Mouse (Mus musculus) myocyte (in vitro differentiated cells): ENCODE results near the gene Gramd2. TPM values are rescaled to one million over a fixed set of nuclear protein-coding genes. Genes with fewer than 3 reads are reported as not detected.

Experiments
- H3K27me3 ChIP-seq: one replicate; pipeline ENCODE4 v1.6.1; 2011; ENCODE audit not compliant: control insufficient read depth, insufficient read depth, insufficient read length
- H3K36me3 ChIP-seq: one replicate; pipeline ENCODE4 v1.6.1; 2011; ENCODE audit not compliant: control insufficient read depth, insufficient read depth
- H3K4me2 ChIP-seq: one replicate; pipeline ENCODE4 v1.6.1; 2011; ENCODE audit warnings: low read depth, control low read depth
- H3K4me3 ChIP-seq: one replicate; pipeline ENCODE4 v1.5.1; 2011; ENCODE audit warnings: mild to moderate bottlenecking, control low read depth, moderate library complexity
- H3K79me2 ChIP-seq: one replicate; pipeline ENCODE4 v1.6.1; 2011; ENCODE audit not compliant: control insufficient read depth, insufficient read depth
- H3ac ChIP-seq: one replicate; pipeline ENCODE4 v1.6.1; 2011; ENCODE audit not compliant: control insufficient read depth, insufficient read length
- CEBPB ChIP-seq: IDR thresholded peaks from 2 replicates; pipeline ENCODE4 v1.6.1; 2011; ENCODE audit warnings: mild to moderate bottlenecking, moderate library complexity; ENCODE audit not compliant: poor library complexity, insufficient read depth, severe bottlenecking
- E2F4 ChIP-seq: IDR thresholded peaks from one replicate; pipeline ENCODE4 v1.6.1; 2011; ENCODE audit warnings: mild to moderate bottlenecking, control low read depth, moderate library complexity; ENCODE audit not compliant: insufficient read depth
- MAX ChIP-seq: IDR thresholded peaks from one replicate; pipeline ENCODE4 v1.6.1; 2011; ENCODE audit warnings: low read depth, mild to moderate bottlenecking, control low read depth
- MYOD1 ChIP-seq, 3 experiments: IDR thresholded peaks; one replicate each; pipeline ENCODE4 v1.6.1; 2011; ENCODE audit warnings: control low read depth in 2 of 3, low read depth in 2 of 3, mild to moderate bottlenecking in 2 of 3, moderate library complexity in 1 of 3; ENCODE audit not compliant: insufficient read length in 2 of 3, control insufficient read depth in 1 of 3
- MYOG ChIP-seq, 3 experiments: IDR thresholded peaks; one replicate each; pipeline ENCODE4 v1.6.1; 2011; ENCODE audit warnings: control low read depth in 2 of 3, low read depth in 2 of 3, mild to moderate bottlenecking in 2 of 3; ENCODE audit not compliant: insufficient read length in 2 of 3, control insufficient read depth in 1 of 3, insufficient read depth in 1 of 3
- POLR2A ChIP-seq: IDR thresholded peaks from one replicate; pipeline ENCODE4 v1.6.1; 2011; ENCODE audit warnings: low read depth, mild to moderate bottlenecking, control low read depth, moderate library complexity; ENCODE audit not compliant: insufficient read length
- POLR2AphosphoS2 ChIP-seq: IDR thresholded peaks from one replicate; pipeline ENCODE4 v1.6.1; 2011; ENCODE audit warnings: low read depth, control low read depth; ENCODE audit not compliant: insufficient read length
- REST ChIP-seq: IDR thresholded peaks from one replicate; pipeline ENCODE4 v1.6.1; 2011; ENCODE audit warnings: mild to moderate bottlenecking, control low read depth, moderate library complexity; ENCODE audit not compliant: insufficient read depth, insufficient read length
- SRF ChIP-seq: IDR thresholded peaks from one replicate; pipeline ENCODE4 v1.6.1; 2011; ENCODE audit warnings: low read depth; ENCODE audit not compliant: control insufficient read depth, insufficient read length
- TCF12 ChIP-seq: IDR thresholded peaks from one replicate; pipeline ENCODE4 v1.6.1; 2011; ENCODE audit warnings: mild to moderate bottlenecking, control low read depth; ENCODE audit not compliant: poor library complexity, insufficient read depth, severe bottlenecking
- TCF3 ChIP-seq: IDR thresholded peaks from one replicate; pipeline ENCODE4 v1.6.1; 2011; ENCODE audit warnings: low read depth, control low read depth; ENCODE audit not compliant: insufficient read length
- USF1 ChIP-seq: IDR thresholded peaks from one replicate; pipeline ENCODE4 v1.6.1; 2011; ENCODE audit warnings: low read depth, mild to moderate bottlenecking, control low read depth, moderate library complexity
- polyA plus RNA-seq: library from polyadenylated mRNA; unstranded; fragments of >200 nt; fragmentation: generic; extraction: Trizol; gene quantifications from one replicate; pipeline ENCODE4 v1.2.1, GENCODE M21; 2012; ENCODE audit warnings: missing spikeins

Gramd2 gene
- polyA plus RNA-seq, 1 experiment, result 1.5 TPM

DNA sequence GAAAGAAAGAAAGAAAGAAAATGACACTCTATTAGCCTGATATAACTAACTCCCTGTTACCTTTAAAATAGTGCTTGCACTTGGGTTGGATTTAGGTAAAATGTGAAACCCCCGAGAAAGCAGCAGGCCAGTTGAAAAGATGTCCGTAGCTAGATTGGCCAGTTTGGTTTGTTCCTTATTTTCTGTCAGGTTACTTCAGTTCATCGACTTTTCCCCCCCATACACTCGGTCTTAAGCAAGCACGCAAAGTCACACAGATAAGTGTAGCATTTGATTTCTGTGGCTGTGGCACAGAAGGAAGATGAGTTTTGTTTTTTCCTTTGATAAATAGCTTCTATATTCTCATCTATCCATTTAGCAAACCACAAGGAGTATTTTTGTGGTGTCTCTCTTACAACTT lies 51.2 kb downstream of the Gramd2 start:
- H3K27me3 ChIP-seq, result no peaks in the 10 kb centered on the region
- H3K4me2 ChIP-seq, result no peak overlapping the region
- no peak overlapping the region for H3K4me3 ChIP-seq
- no peak overlapping the region for H3ac ChIP-seq
- no peaks in the 10 kb centered on the region for H3K36me3 ChIP-seq
- no peaks in the 10 kb centered on the region for H3K79me2 ChIP-seq
- TF ChIP-seq TCF12 (no peak), POLR2A (no peak), E2F4 (no peak), MAX (no peak), TCF3 (no peak), MYOG (IDR thresholded peaks at IDR 0.05; ENCODE audit: control insufficient read depth in 1 of 3, insufficient read depth in 1 of 3, insufficient read length in 2 of 3, low read depth in 2 of 3) (no peak), REST (no peak), USF1 (no peak)

DNA sequence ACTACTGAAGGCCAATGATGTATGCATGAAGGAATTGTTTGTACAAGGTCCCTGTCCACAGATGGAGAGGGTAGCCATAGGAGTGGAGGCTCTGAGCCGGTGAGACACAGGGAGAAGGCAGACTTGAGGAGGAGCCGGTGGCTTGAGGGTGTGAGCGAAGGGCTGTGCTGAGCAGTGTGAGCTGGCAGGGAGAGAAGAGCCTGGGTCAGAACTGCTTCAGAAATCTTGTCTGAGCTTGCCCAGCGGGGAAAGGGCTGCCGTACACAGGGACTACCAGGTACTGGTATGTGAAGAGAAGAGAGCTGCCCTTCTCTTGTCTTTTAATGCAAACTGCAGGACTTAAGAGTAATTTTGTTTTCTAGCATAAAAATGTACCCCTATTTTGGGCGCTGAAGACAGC lies 53.1 kb downstream of the Gramd2 start:
- Histone ChIP-seq H3K4me3 (no peak overlapping the region), H3ac (no peak overlapping the region), H3K27me3 (no peaks in the 10 kb centered on the region), H3K79me2 (no peaks in the 10 kb centered on the region), H3K36me3 (no peaks in the 10 kb centered on the region), H3K4me2 (no peak overlapping the region)
- TF ChIP-seq REST (no peak), SRF (no peak), POLR2A (no peak), E2F4 (no peak), TCF12 (no peak), USF1 (no peak), MYOG (IDR thresholded peaks at IDR 0.05; ENCODE audit: control insufficient read depth in 1 of 3, insufficient read depth in 1 of 3, insufficient read length in 2 of 3, low read depth in 2 of 3) (no peak), MYOD1 (IDR thresholded peaks at IDR 0.05; ENCODE audit: control insufficient read depth in 1 of 3, insufficient read length in 2 of 3, low read depth in 2 of 3) (no peak), MAX (no peak), POLR2AphosphoS2 (no peak), CEBPB (no peak), TCF3 (no peak)

DNA sequence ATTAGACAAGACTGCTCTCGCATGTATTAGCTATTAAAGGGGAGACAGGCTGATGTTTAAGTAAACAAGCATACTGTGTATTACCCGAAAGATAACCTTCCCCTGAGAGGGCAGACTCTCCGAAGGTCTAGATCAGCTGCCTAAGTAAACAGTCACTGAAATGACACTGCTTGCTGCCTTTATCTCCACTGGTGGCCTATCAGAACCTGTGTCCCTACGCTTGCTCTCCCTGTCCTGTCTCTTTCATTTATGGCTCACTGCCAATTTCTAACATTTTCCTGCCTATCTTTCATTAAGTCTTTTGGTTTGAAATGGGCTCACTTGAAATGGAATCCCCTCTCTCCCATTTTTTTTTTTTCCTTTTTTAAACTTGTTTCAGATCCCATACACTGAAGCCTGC lies 55.5 kb downstream of the Gramd2 start:
- TF ChIP-seq POLR2AphosphoS2 (no peak), TCF12 (no peak), MYOD1 (IDR thresholded peaks at IDR 0.05; ENCODE audit: control insufficient read depth in 1 of 3, insufficient read length in 2 of 3, low read depth in 2 of 3) (no peak), CEBPB (no peak), TCF3 (no peak), SRF (no peak), USF1 (no peak), MYOG (IDR thresholded peaks at IDR 0.05; ENCODE audit: control insufficient read depth in 1 of 3, insufficient read depth in 1 of 3, insufficient read length in 2 of 3, low read depth in 2 of 3) (no peak), MAX (no peak), POLR2A (no peak), E2F4 (no peak), REST (no peak)
- no peak overlapping the region for H3K4me2 ChIP-seq

DNA sequence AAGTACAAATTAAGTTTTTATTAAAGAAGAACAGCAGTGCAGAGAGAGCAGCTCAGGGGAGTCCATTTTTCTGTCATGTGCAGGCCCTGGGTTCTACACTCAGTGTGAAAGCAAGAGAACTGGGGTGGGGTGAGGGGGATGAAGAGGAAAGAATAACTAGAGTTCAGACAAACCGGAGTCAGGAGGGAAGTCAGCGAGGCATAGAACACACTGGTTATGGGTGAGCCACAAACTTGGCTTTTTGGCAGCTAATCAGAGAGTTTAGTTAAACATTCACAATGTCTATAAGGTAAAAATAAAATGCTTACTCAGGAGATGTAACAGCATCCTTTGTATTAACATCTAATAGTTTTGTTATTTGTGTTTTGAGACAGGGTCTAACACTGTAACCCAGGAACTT lies 60.6 kb downstream of the Gramd2 start:
- Histone ChIP-seq H3K27me3 (no peaks in the 10 kb centered on the region), H3K4me2 (no peak overlapping the region), H3ac (no peak overlapping the region), H3K36me3 (no peaks in the 10 kb centered on the region), H3K4me3 (no peak overlapping the region), H3K79me2 (no peaks in the 10 kb centered on the region)
- TF ChIP-seq SRF (no peak), TCF3 (no peak), TCF12 (no peak), REST (no peak), USF1 (no peak), MYOD1 (IDR thresholded peaks at IDR 0.05; ENCODE audit: control insufficient read depth in 1 of 3, insufficient read length in 2 of 3, low read depth in 2 of 3) (no peak), POLR2AphosphoS2 (no peak), MAX (no peak), MYOG (IDR thresholded peaks at IDR 0.05; ENCODE audit: control insufficient read depth in 1 of 3, insufficient read depth in 1 of 3, insufficient read length in 2 of 3, low read depth in 2 of 3) (no peak), POLR2A (no peak), E2F4 (no peak)

More for the DNA sequence above, 55.5 kb downstream of the Gramd2 start:
- Histone ChIP-seq H3K27me3 (no peaks in the 10 kb centered on the region), H3ac (no peak overlapping the region), H3K79me2 (no peaks in the 10 kb centered on the region), H3K36me3 (no peaks in the 10 kb centered on the region), H3K4me3 (no peak overlapping the region)

DNA sequence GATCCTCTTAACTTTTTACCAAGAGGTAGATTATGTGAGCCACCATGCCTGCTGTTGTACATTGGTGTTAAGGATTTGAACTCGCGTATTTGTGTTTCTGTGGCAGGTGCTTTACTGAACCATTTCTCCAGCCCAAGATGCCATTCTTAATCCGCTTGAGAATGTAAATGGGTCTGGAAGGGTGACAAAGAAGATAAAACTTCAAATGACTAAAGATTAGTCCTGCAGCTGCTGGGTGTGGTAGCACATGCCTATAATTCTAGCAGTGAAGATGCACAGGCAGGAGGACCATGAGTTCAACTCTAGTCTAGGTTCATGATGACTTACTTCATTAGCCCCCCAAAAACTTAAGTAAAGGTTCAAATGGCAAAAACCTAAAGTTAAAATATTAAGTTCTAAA lies 64.0 kb downstream of the Gramd2 start:
- H3K4me2 ChIP-seq, result no peak overlapping the region
- no peaks in the 10 kb centered on the region for H3K27me3 ChIP-seq
- no peaks in the 10 kb centered on the region for H3K36me3 ChIP-seq
- H3ac ChIP-seq, result no peak overlapping the region
- H3K4me3 ChIP-seq, result no peak overlapping the region
- H3K79me2 ChIP-seq, result no peaks in the 10 kb centered on the region
- TF ChIP-seq MYOG (IDR thresholded peaks at IDR 0.05; ENCODE audit: control insufficient read depth in 1 of 3, insufficient read depth in 1 of 3, insufficient read length in 2 of 3, low read depth in 2 of 3) (peak in 1 of 3 experiments; percentile 49), CEBPB (no peak)
